Mouse (Mus musculus) forebrain, embryonic 14.5 days (tissue): ENCODE measurements around the gene Fam53b. TPM values are rescaled to one million over a fixed set of nuclear protein-coding genes. Genes with fewer than 3 reads are reported as not detected.

Experiments used
- ATAC-seq: fragments of 200-750 bp; cut with Nextera tagmentation; 2 replicates; pipeline ENCODE4 v1.8.0; 2017; ENCODE audit warnings: mild to moderate bottlenecking, moderate library complexity
- DNase-seq: peaks from one replicate; pipeline ENCODE4 v3.0.0-alpha.2; 2015; ENCODE audit warnings: low spot score
- H3K27ac ChIP-seq: fragments of 300-500 bp; sonication (generic); 2 replicates; pipeline ENCODE4 v1.5.1; 2014; ENCODE audit warnings: low read depth, mild to moderate bottlenecking, control low read depth, low read length, moderate library complexity
- H3K27me3 ChIP-seq: fragments of 300-500 bp; sonication (generic); replicated peaks from 2 replicates; pipeline ENCODE4 v1.6.1; 2014; ENCODE audit warnings: low read length, control low read depth, mixed read lengths; ENCODE audit not compliant: control insufficient read depth, insufficient read depth
- H3K36me3 ChIP-seq: fragments of 300-500 bp; sonication (generic); 2 replicates; pipeline ENCODE4 v1.6.1; 2014; ENCODE audit warnings: low read length, control low read depth; ENCODE audit not compliant: control insufficient read depth, insufficient read depth
- H3K4me1 ChIP-seq: fragments of 300-500 bp; sonication (generic); 2 replicates; pipeline ENCODE4 v1.6.1; 2014; ENCODE audit warnings: antibody characterized with exemption, low read length, control low read depth; ENCODE audit not compliant: control insufficient read depth, insufficient read depth
- H3K4me2 ChIP-seq: fragments of 300-500 bp; sonication (generic); 2 replicates; pipeline ENCODE4 v1.6.1; 2014; ENCODE audit warnings: mild to moderate bottlenecking, control low read depth, low read length
- H3K4me3 ChIP-seq: fragments of 300-500 bp; sonication (generic); 2 replicates; pipeline ENCODE4 v1.5.1; 2014; ENCODE audit warnings: low read depth, low read length, control low read depth
- H3K9ac ChIP-seq: fragments of 300-500 bp; sonication (generic); 2 replicates; pipeline ENCODE4 v1.6.1; 2014; ENCODE audit warnings: mild to moderate bottlenecking, low read length, control low read depth, moderate library complexity
- H3K9me3 ChIP-seq: fragments of 300-500 bp; sonication (generic); replicated peaks from 2 replicates; pipeline ENCODE4 v1.6.1; 2016; ENCODE audit warnings: low read length, control low read depth, mixed read lengths; ENCODE audit not compliant: control insufficient read depth
- WGBS: fragments of 180-500 bp; shearing (Covaris S2); extraction: QIAGEN DNeasy Blood & Tissue Kit; methylation state at CpG from one replicate; pipeline ENCODE4 v1.1.7; 2014; 5-methylcytosine and 5-hydroxymethylcytosine counted together
- polyA plus RNA-seq: library from polyadenylated mRNA; unstranded; fragments of >200 nt; fragmentation: Nextera tagmentation; extraction: Ambion mirVana; gene quantifications from 2 replicates; pipeline ENCODE4 v1.2.1, GENCODE M21; 2014

The Fam53b gene
- polyA plus RNA-seq, 1 experiment from 2014 or later = 17.1 TPM

GRCm38 (mm10) chr7:132683923-132684322 is 129.8 kb downstream of the Fam53b start:
- H3K27me3 ChIP-seq = no peaks in the 10 kb centered on the region
- 89% methylated on average over 4 of the region's 4 CpGs for WGBS
- DNase-seq (no peak), ATAC-seq (no peak)
- no peaks in the 10 kb centered on the region for H3K9me3 ChIP-seq
- no peaks in the 10 kb centered on the region for H3K36me3 ChIP-seq
- H3K27ac ChIP-seq = no peak overlapping the region
- H3K9ac ChIP-seq = no peak overlapping the region
- no peak overlapping the region for H3K4me2 ChIP-seq
- no peaks in the 10 kb centered on the region for H3K4me1 ChIP-seq
- no peak overlapping the region for H3K4me3 ChIP-seq

- H3K27me3 ChIP-seq = no peaks in the 10 kb centered on the region
- H3K9ac ChIP-seq = no peak overlapping the region
- H3K4me2 ChIP-seq = no peak overlapping the region
- H3K4me1 ChIP-seq = no peaks in the 10 kb centered on the region
- ATAC-seq (no peak), DNase-seq (no peak)
- no peaks in the 10 kb centered on the region for H3K9me3 ChIP-seq
- no peak overlapping the region for H3K4me3 ChIP-seq
- 70% methylated on average over 3 of the region's 3 CpGs for WGBS
- H3K27ac ChIP-seq = no peak overlapping the region
- H3K36me3 ChIP-seq = no peaks in the 10 kb centered on the region
Measured at GRCm38 (mm10) chr7:132682901-132683300, 130.8 kb downstream of the Fam53b start.

GRCm38 (mm10) chr7:132682336-132682735 is 131.3 kb downstream of the Fam53b start:
- Histone ChIP-seq H3K36me3 (no peaks in the 10 kb centered on the region), H3K4me2 (no peak overlapping the region), H3K9me3 (no peaks in the 10 kb centered on the region), H3K9ac (no peak overlapping the region), H3K27me3 (no peaks in the 10 kb centered on the region), H3K4me1 (no peaks in the 10 kb centered on the region), H3K4me3 (no peak overlapping the region), H3K27ac (no peak overlapping the region)
- no peak for DNase-seq
- ATAC-seq = no peak
- 92% methylated on average over 3 of the region's 3 CpGs for WGBS

GRCm38 (mm10) chr7:132681831-132682230 is 131.9 kb downstream of the Fam53b start:
- H3K4me1 ChIP-seq = no peaks in the 10 kb centered on the region
- no peaks in the 10 kb centered on the region for H3K36me3 ChIP-seq
- ATAC-seq = no peak
- no peaks in the 10 kb centered on the region for H3K9me3 ChIP-seq
- no peaks in the 10 kb centered on the region for H3K27me3 ChIP-seq
- H3K4me3 ChIP-seq = no peak overlapping the region
- no peak for DNase-seq
- no peak overlapping the region for H3K9ac ChIP-seq
- H3K27ac ChIP-seq = no peak overlapping the region
- no peak overlapping the region for H3K4me2 ChIP-seq
- WGBS = 96% methylated on average over 1 of the region's 1 CpGs

- Histone ChIP-seq H3K4me1 (no peaks in the 10 kb centered on the region), H3K36me3 (no peaks in the 10 kb centered on the region), H3K27ac (no peak overlapping the region), H3K9ac (no peak overlapping the region), H3K27me3 (no peaks in the 10 kb centered on the region), H3K4me2 (no peak overlapping the region), H3K4me3 (no peak overlapping the region), H3K9me3 (no peaks in the 10 kb centered on the region)
- no peak for DNase-seq
- 84% methylated on average over 11 of the region's 11 CpGs for WGBS
- no peak for ATAC-seq
Measured at GRCm38 (mm10) chr7:132681296-132681695, 132.4 kb downstream of the Fam53b start.

- no peaks in the 10 kb centered on the region for H3K4me1 ChIP-seq
- H3K9me3 ChIP-seq = no peaks in the 10 kb centered on the region
- no peak for ATAC-seq
- 85% methylated on average over 6 of the region's 6 CpGs for WGBS
- no peak overlapping the region for H3K27ac ChIP-seq
- no peak for DNase-seq
- no peaks in the 10 kb centered on the region for H3K36me3 ChIP-seq
- H3K4me3 ChIP-seq = no peak overlapping the region
- H3K9ac ChIP-seq = no peak overlapping the region
- H3K27me3 ChIP-seq = no peaks in the 10 kb centered on the region
- H3K4me2 ChIP-seq = no peak overlapping the region
Measured at GRCm38 (mm10) chr7:132679549-132679948, 134.1 kb downstream of the Fam53b start.

GRCm38 (mm10) chr7:132679117-132679516 is 134.6 kb downstream of the Fam53b start:
- H3K4me2 ChIP-seq = no peak overlapping the region
- no peak for ATAC-seq
- DNase-seq = peak; percentile 29

GRCm38 (mm10) chr7:132675922-132676321 is 137.8 kb downstream of the Fam53b start:
- DNase-seq = no peak
- WGBS = 87% methylated on average over 2 of the region's 2 CpGs
- Histone ChIP-seq H3K4me3 (no peak overlapping the region), H3K27me3 (no peaks in the 10 kb centered on the region), H3K9ac (no peak overlapping the region), H3K27ac (no peak overlapping the region), H3K4me2 (no peak overlapping the region), H3K36me3 (no peaks in the 10 kb centered on the region), H3K9me3 (no peaks in the 10 kb centered on the region), H3K4me1 (no peaks in the 10 kb centered on the region)
- ATAC-seq = no peak

More at GRCm38 (mm10) chr7:132679117-132679516, 134.6 kb downstream of the Fam53b start:
- whole genome bisulfite sequencing = 72% methylated on average over 4 of the region's 4 CpGs
- no peaks in the 10 kb centered on the region for H3K27me3 ChIP-seq
- H3K4me1 ChIP-seq = no peaks in the 10 kb centered on the region
- H3K9me3 ChIP-seq = no peaks in the 10 kb centered on the region
- H3K27ac ChIP-seq = no peak overlapping the region
- no peak overlapping the region for H3K4me3 ChIP-seq
- no peak overlapping the region for H3K9ac ChIP-seq
- no peaks in the 10 kb centered on the region for H3K36me3 ChIP-seq

- ATAC-seq (no peak), DNase-seq (no peak)
- Histone ChIP-seq H3K4me2 (no peak overlapping the region), H3K4me3 (no peak overlapping the region), H3K9me3 (no peaks in the 10 kb centered on the region), H3K36me3 (no peaks in the 10 kb centered on the region), H3K4me1 (no peaks in the 10 kb centered on the region), H3K9ac (no peak overlapping the region), H3K27ac (no peak overlapping the region), H3K27me3 (no peaks in the 10 kb centered on the region)
- WGBS = 64% methylated on average over 17 of the region's 17 CpGs
Measured at GRCm38 (mm10) chr7:132673931-132674755, 139.5 kb downstream of the Fam53b start.
